Mouse (Mus musculus) brown adipose tissue, adult 24 weeks (tissue): Measurements from ENCODE around the gene Nfyc. TPM values are rescaled to one million over a fixed set of nuclear protein-coding genes. Genes with fewer than 3 reads are reported as not detected.

Experiments
- H3K27ac ChIP-seq: fragments of 200-500 bp; replicated peaks from 2 replicates; pipeline ENCODE4 v1.5.1; 2012; ENCODE audit warnings: low read depth, mild to moderate bottlenecking, low read length
- H3K4me1 ChIP-seq: fragments of 200-500 bp; 2 replicates; pipeline ENCODE4 v1.6.1; 2012; ENCODE audit warnings: low read length, mixed read lengths; ENCODE audit not compliant: control insufficient read depth, insufficient read depth, insufficient read length
- H3K4me3 ChIP-seq: fragments of 200-500 bp; 2 replicates; pipeline ENCODE4 v1.5.1; 2012; ENCODE audit warnings: low read depth, mild to moderate bottlenecking, low read length, moderate library complexity; ENCODE audit not compliant: insufficient read depth
- polyA plus RNA-seq: library from polyadenylated mRNA; stranded (reverse); fragments of >200 nt; gene quantifications from 2 replicates; pipeline ENCODE4 v1.2.4, GENCODE M21; 2012; ENCODE audit not compliant: missing spikeins, insufficient read depth, insufficient read length

Nfyc gene
- polyA plus RNA-seq, 1 experiment, result 37.2 TPM

DNA sequence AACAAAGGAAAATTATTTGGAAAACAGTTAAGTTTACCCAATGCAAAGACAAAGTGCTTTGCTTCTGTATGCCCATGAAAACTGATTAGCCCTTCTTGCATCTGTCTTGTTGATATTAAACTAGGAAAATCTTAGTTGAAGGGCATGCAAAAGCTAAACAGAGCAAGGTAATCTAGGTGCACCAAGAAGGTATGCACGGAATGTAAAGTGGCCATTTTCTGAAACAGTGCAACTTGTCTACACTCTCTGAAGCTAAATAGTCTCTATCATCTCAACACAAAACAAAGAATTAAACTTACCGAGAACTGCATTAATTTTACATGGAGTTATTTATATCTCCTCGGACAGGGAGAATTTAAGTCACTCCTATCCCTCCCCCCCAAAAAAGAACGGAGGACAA lies 16.2 kb downstream of the Nfyc start:
- H3K4me3 ChIP-seq, result peak overlapping the region; percentile 70
- H3K27ac ChIP-seq, result peak overlapping the region; percentile 79
- H3K4me1 ChIP-seq, result peaks cover 6% of the 10 kb centered on the region

DNA sequence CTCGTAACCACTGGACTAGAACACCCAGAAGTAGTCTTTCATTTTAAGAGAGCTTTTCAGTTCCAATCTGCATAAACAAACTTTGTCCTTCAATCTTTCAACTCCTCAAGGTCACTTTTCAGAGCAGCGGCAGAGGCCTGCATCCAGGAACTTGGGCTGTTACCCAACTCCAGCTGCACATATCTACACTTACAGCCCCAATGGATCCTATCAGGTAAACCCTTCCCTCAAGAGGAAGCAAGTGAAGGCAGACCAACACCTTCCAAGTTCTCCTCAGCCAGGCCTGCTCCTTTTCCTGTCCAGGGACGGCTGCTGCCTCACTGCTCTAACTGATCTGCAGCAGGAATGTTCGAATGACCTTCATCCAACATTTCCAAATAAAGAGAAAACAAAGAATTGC lies 17.2 kb downstream of the Nfyc start:
- peak overlapping the region; percentile 95 for H3K27ac ChIP-seq
- peaks cover 6% of the 10 kb centered on the region for H3K4me1 ChIP-seq
- peak overlapping the region; percentile 70 for H3K4me3 ChIP-seq

DNA sequence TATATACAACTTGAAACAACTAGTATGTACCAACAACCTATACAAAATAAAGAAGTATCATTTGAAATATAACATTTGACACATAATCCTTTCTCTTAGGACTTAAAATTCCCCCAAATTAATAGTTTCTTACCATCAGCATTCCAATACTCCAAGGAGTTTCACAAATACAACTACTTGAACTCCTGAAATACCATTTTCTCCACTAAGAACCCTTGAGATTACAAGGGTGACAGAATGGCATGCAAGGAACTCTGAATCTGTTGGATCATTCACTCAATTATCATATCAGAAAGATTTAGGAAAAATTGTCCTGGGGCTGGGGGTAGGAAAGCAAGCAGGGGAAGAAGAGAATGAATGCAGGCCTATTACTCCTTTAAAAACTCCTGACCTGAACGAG lies 17.6 kb downstream of the Nfyc start:
- Histone ChIP-seq H3K27ac (peak overlapping the region; percentile 95), H3K4me3 (peak overlapping the region; percentile 70)

DNA sequence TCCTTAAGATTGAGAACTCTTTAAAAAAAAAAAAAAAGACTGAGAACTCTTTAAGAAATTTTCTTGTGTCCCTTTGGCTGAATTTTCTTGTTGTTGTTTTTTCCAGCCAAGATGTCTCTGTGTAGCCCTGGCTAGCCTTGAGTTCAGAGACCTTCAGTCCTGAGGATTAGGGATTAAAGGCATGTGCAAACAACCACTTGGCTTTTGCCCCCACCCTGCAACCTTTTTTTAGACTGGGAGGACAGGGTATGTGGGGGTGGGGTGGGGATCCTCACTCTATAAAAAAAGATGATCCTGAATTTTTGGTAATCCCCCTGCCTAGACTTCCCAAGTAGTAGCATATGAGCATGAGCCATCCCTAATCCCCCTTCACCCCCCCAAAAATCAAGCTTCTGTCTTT lies 25.6 kb downstream of the Nfyc start:
- H3K27ac ChIP-seq, result no peak overlapping the region
- no peak overlapping the region for H3K4me3 ChIP-seq
- H3K4me1 ChIP-seq, result peaks cover 9% of the 10 kb centered on the region

More for the DNA sequence above, 17.6 kb downstream of the Nfyc start:
- peaks cover 6% of the 10 kb centered on the region for H3K4me1 ChIP-seq

DNA sequence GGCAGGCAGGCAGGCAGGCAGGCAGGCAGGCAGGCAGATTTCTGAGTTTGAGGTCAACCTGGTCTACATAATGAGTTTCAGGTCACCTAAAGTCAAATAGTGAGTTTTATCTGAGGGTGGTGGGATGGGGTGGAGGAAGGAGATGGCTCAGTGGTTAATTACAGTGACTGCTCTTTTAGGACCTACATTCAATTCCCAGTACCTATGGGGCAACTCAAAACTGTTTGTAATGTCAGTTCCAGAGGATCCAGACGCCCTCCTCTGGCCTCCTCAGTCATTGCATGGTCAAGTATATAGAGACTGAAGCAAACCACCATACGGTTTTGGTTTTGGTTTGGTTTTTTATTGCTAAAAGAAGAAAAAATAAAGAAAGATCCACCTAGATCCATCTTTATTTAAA lies 29.9 kb downstream of the Nfyc start:
- Histone ChIP-seq H3K4me3 (no peak overlapping the region), H3K27ac (no peak overlapping the region), H3K4me1 (peaks cover 18% of the 10 kb centered on the region)

DNA sequence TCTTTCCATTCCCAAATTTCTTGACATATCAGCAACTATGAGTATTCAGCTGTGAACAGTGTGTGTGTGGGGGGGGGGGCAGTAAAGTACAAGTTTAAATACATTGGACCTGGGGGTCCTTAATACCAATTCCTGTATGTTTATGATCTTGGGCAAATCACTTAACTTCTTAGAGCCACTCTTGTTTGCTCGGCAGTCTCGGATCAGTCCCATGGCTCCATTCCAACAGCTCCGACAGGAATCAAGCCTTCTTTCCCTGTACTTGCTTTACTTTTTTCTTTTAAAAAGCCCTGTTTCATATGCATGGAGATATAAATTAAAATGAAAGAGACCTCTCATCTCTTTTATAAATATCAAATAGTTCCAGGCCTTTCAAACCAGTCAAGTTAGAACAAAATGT lies 30.7 kb downstream of the Nfyc start:
- peaks cover 16% of the 10 kb centered on the region for H3K4me1 ChIP-seq
- H3K27ac ChIP-seq, result no peak overlapping the region
- H3K4me3 ChIP-seq, result no peak overlapping the region

DNA sequence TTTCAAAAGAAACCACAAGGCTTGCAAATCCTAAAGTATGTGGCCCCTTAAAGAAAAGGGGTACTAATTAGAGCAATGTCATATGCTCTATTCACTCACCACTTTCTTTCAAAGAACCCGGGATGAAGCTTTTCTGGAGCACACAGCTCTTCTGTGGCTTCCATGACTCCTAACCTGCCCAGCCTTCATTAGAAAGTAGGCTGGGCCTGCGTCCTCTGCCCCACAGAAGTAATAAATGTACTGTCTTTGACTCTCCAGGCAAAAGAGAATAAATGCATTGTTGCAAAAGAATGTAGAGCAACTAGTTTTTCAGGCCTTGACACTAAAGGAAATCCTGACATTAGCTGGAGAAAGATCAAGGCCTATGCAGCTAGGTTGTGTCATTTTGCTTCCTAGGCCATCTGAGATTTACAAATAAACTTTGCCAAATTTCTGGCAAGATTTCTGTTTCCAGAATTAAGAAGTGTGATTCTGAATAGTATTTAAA lies 31.6 kb downstream of the Nfyc start:
- no peak overlapping the region for H3K4me3 ChIP-seq
- H3K4me1 ChIP-seq, result peaks cover 14% of the 10 kb centered on the region
- H3K27ac ChIP-seq, result no peak overlapping the region

DNA sequence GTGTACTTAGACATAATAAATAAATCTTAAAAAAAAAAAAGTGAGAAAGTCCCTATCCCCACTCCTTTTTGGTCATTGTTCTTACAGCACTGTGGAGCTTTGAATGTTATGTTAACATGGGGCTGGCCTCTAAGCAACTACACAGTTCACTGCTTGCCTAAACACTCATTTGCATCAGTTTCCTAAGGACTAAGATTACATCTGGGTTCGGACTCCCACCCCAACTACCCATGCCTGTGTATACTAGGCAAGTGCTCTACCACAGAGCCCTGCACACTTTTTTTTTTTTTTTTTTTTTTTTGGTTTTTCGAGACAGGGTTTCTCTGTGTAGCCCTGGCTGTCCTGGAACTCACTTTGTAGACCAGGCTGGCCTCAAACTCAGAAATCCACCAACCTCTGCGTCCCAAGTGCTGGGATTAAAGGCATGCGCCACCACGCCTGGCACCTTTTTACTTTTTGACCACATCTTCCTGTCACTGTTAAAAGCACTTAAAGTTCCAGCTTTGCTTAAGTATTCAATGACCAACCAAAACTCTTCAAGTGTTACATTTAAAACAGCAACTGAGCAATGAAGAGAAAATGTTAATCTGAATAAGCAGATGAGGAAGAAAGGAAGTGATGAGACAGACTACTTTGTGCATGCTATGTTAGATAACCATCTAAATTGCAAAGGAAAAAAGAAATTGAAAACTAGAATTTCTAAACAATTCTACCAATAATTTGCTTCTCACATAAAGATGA lies 33.2 kb downstream of the Nfyc start:
- peaks cover 11% of the 10 kb centered on the region for H3K4me1 ChIP-seq
- H3K4me3 ChIP-seq, result no peak overlapping the region
- H3K27ac ChIP-seq, result no peak overlapping the region

DNA sequence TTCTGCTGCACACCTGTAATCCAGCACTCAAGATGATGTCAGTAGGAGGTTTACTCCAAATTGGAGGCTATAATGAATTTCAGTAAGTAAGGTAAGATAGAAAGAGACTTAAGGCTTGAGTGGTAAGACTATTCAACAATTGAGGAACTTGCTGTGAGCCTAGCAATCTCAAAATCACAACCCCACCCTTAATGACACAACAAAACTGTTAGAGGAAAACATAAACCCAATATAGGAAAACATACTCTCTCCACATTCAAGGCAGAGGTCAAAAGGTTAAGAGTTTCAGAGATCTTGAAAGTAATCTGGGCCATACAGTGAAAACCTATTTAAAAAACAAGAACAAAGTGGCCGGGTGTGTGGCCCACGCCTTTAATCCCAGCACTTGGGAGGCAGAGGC lies 34.7 kb downstream of the Nfyc start:
- Histone ChIP-seq H3K4me3 (no peak overlapping the region), H3K4me1 (peaks cover 11% of the 10 kb centered on the region), H3K27ac (no peak overlapping the region)

DNA sequence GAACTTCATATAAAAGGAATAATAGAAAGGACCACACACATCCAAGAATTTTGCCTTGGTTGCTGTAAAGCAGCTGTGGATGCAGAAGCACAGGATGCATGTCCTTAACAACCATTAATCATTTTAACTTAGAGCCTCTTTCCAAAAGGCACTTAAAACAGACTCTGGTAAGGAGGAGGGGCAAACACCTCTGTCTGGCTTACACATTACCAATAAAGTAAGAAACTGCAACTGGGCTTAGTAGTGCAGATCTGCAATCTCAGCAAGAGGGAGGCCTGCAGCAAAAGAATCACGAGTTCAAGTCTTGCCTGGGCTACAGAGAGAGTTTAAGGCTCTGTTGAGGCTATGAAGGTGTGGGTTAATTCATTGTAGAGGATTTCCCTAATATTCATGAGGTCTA lies 35.7 kb downstream of the Nfyc start:
- Histone ChIP-seq H3K27ac (no peak overlapping the region), H3K4me3 (no peak overlapping the region), H3K4me1 (peaks cover 9% of the 10 kb centered on the region)

DNA sequence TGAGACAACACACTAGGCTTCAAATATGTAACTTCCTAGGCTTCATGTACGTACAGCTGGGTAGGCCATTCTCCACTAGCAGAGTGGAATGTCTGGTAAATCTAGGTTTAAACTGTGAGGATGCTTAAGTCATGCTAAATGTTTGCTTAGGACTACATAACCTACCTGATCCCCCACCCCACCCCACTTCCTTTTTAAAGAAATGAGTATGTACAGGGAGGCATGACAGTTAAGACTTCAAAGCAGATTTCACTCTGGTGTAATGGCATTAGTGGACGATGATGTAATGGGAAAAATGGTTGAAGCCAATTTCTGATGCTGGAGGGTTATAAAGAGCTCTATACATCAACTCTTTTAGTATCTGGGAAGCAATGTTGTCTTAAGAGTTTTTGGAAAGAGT lies 38.5 kb downstream of the Nfyc start:
- no peak overlapping the region for H3K27ac ChIP-seq
- H3K4me1 ChIP-seq, result peaks cover 2% of the 10 kb centered on the region
- H3K4me3 ChIP-seq, result no peak overlapping the region

DNA sequence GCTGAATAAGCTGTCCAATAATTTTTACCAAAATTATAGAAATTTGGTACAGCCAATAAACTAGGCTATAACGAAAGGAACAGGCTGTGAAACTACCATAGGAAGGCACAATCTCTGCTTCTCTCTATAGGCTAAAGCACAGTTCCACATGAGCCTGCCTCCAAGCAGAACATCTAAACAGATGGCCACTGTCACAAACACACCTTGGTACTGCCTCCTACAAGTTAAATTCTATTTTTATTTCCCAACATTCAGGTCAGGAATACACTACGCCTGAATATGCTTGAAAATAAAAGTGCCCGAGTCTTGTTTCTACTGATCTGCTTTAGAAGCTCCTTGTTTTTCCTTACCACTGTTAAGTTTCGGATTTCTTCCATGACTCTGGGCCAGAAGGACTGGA lies 41.3 kb downstream of the Nfyc start:
- Histone ChIP-seq H3K27ac (no peak overlapping the region), H3K4me3 (no peak overlapping the region), H3K4me1 (no peaks in the 10 kb centered on the region)

DNA sequence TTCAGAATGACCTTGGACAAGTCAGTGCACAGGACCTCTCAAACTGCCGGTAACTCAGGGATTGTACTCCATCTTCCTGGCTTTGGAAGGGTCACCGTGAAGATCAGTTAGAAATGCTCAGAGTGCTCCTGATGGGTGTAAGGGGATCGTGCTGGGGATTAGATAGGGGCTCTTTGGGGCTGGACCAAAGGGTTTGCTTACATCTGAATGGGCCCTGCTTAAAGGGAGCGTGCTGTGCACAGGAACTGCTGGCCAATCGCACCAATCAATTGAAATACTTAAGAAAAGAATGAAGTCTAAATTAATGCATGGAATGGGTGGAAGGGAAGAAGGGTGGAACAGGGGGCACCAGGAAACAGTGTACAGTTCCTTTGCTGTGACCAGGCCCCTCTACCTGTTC lies 75.6 kb downstream of the Nfyc start:
- no peaks in the 10 kb centered on the region for H3K4me1 ChIP-seq
- H3K4me3 ChIP-seq, result no peak overlapping the region
- H3K27ac ChIP-seq, result no peak overlapping the region

DNA sequence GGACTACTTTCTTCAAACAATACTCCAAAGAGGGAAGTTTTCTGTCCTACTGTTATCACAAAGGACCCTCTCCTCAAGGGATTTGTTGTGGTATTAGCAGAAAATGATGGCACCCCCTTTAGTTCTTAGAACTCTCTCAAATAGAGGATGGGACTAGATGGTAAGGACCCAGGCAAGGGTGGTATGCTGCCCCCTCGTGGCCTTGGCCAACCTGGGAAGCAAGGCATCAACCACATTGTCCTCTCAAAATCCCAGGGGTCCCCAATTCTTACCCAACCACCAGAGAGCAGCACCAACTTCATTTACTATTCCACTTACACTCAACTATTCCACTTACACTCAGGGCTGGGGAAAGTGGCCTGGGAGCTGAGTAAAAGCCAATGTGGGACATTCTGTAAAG lies 76.1 kb downstream of the Nfyc start:
- H3K4me1 ChIP-seq, result no peaks in the 10 kb centered on the region
- H3K4me3 ChIP-seq, result no peak overlapping the region
- H3K27ac ChIP-seq, result no peak overlapping the region

DNA sequence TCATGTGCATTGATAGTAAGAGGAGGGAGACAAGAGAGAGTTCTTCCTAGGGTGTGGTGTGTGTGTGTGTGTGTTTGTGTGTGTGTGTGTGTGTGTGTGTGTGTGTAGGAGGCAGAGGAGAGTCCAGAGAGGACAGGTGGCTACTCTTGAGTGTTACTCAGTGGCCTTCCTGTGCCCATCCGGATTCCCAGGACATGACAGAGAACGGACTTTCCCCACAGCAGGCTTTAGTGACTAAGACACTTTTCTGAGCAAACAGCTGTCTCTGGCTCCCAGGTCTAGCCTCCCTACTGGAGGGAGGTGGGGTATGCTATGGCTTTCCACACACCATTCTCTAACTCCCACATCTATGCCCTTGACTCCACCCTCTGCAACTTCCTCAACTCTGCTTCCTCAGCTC lies 81.8 kb downstream of the Nfyc start:
- Histone ChIP-seq H3K4me3 (no peak overlapping the region), H3K4me1 (no peaks in the 10 kb centered on the region; the same call in 1 of the 2 replicates), H3K27ac (no peak overlapping the region)
